Mouse (Mus musculus) urinary bladder, postnatal 4 days (tissue): ENCODE results near the gene Rnf168.
"Not testable (repeated sequence)": the region's sequence is repeated elsewhere in the genome, so short reads cannot be mapped to it uniquely, and the experiment has no call there.

ENCODE experiments used
- DNase-seq, 2 experiments: peaks; one replicate each; pipeline ENCODE4 v3.0.0; 2021 to 2022; ENCODE audit warnings: low spot score in 2 of 2

Rnf168 gene

GRCm38 (mm10) chr16:32277308-32278256 is at the start of gene Rnf168:
Gene Rnf168 (plus strand): TSS chr16:32277459.
- peak; percentile 84 to 88 for DNase-seq

- not testable (repeated sequence) for DNase-seq
These were observed 45.2 kb upstream of the Rnf168 start for GRCm38 (mm10) chr16:32232050-32232449.

DNA sequence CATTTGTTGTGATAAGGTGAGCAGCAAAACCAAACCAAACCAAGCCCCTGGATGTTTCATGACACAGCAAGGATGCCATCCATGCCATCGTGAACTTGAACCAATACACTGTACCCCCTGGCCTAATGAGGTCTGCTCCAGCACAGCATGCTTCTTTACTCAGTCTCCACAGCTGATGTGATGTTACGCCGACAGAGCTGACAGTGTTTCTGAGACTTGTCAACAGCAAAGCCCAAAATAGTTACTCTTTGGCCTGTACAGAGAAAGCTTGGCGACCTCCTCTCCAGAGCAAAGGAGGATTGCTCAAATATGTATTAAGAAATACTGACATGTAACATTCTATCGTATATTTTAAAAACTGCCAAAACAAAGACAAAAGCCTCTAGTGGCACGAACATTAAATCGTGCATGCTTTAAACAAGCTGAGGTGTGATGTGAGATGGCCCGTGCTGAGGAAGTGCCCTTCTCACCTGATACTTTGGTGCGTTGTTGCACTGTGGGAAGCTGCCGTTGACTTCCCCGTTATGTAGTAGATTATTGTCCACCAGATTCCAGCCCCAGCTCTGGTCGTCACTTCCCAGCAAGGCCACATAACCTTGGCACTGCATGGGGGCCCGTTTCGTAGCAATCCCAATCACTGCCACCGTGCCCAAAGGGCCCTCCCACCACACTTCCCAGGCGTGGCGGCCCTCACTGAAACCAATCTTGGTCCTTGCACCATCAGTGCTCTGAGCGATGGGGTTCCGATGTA is 39.2 kb upstream of the Rnf168 start:
- DNase-seq: no peak

DNA sequence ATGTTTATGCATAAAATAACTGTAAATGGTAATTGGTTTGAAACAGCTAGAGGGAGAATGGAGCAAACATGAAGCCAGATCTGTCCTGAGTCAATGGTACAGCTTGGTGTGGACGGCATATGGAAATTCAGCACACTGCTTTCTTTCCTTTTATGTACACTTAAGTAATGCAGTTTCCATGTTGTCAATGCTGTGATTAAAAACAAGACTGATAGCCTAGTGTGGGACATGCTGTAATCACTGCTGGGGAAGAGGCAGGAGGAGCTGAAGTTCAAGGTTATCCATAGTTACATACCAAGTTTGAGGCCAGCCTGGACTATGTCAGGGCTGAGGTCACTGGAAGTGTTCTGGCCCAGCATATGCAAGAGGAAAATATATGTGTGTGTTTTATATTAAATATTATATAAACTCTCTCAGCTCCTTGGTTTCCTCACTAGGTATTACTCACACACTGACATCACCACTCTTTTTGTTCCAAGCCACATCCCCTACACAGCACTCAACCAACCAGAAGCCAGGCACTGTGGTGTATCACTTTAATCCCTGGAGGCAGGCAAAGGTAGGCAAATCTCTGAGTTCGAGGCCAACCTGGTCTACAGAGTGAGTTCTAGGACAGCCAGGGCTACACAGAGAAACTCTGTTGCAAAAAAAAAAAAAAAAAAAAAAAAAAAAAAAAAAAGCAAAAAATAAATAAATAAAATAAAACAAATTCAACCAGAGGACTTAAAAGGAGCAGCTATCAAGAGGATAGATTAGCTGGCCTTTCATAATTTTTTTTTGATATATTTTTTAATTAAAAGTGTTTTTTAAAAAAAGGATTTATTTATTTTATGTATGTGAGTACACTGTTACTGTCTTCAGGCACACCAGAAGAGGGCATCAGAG is 37.6 kb upstream of the Rnf168 start:
- no peak for DNase-seq

DNA sequence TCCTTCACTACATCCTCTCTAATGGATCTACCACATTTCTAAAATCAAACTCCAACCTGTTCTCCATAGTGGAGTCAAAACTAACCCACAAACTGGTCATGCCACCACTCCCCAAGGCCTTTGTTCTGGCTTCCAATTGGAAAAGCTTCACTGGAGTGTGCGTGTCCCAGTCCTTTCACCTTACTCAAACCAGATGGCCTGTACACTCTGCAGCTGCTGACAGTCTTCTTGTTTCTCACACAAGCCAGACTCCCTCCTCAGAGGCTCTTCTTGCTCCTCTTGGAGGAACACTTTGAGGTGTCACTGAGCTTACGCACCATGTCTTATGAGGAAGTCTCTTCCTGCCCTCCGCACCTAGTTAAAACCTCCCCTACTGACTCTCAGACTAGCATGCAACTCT is 33.4 kb upstream of the Rnf168 start:
- DNase-seq: no peak

DNA sequence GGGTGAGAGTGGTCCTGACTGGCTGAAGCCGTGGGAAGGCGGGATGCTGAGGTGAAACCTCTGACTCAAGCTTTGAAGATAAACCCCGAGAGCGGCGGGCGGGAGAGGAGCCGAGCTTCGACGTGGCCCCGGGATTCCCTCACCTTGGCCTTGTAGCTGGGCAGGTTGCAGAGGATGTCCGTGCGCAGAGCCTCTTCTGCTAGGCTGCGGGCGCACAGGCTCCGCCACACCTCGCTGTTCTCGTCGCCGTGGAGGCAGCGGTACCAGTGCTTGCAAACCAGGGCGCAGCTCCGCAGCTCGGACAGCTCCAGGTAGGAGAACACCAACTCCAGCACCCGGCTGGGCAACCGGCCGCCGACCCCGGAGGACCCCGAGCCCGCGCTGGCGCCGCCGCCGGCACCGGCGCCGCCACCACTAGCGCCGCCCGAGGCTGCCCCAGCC is 30.9 kb upstream of the Rnf168 start:
- DNase-seq: peak in 1 of 2 experiments; percentile 61

DNA sequence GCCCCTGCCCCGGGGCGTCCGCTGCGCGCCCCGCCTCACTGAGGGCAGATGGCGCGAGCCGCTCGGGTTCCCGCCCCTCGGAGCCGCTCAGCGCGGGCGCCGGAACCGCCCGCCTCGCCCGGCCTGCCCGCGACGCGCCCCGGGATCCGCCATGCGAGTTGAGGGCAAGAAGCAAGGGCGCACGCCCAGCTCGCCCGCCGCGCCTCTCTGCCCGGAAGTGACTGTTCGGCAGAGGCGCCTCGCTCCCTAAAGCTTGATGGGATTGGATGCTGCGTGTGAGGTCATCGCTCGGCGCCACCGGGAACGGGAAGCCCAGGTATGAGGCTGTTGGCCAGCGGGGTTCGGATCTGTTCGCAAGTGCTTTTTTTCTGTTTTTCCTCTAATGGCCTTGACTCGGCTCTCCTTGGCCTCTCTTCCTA is 30.3 kb upstream of the Rnf168 start, which contains the start of the genes Fbxo45 and Wdr53:
Gene Fbxo45, minus strand, starts transcription at position 207 of the 419 bp plus-strand sequence.
Gene Wdr53, plus strand, starts transcription at position 276 of the 419 bp plus-strand sequence.
- DNase-seq: peak; percentile 96 to 97

- DNase-seq: not testable (repeated sequence)
These were observed 13.0 kb upstream of the Rnf168 start for GRCm38 (mm10) chr16:32264225-32264624.

DNA sequence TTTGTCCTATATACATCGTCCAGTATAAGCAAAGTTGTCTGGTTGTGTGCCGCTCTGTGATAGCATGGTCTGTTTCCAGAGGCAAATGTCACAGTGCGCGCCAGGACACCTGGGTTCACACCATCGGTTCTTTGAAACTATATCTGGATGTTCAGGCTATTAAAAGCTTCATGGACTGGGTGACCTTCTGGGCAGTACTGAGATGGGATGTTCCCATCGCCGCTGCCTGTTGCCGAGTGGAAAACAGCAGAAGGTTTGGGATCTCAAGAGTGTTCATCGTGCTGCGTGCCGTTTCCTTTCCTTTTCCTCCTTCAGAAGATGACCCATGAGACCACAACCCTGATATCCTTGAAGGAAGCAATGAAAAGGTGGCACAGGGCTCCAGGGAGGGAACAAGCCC is 6.0 kb upstream of the Rnf168 start, which contains the start of gene Smco1:
Gene Smco1, plus strand, starts transcription at position 178 of the 400 bp plus-strand sequence.
- DNase-seq: no peak

DNA sequence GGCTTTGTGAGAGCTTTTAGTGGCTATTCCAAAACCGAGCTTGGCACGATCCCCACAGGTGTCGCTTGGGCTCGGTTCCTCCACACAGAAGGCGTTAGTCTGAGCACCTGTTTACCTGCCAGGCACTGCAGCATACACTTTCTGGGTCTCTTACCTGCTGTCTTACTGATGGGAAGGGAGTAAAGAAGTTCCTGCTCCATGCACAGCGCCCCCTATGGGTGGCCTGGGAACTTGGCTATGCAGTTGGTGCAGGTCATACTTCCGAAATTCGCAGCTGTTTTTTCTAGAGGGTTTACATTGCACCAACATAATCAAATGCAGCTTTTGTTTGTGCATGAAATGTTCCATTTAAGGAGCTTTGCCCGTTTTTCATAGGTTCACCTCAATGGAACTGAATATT is 3.9 kb upstream of the Rnf168 start:
- DNase-seq: no peak

GRCm38 (mm10) chr16:32275041-32275440 is 2.2 kb upstream of the Rnf168 start:
- DNase-seq: no peak

DNA sequence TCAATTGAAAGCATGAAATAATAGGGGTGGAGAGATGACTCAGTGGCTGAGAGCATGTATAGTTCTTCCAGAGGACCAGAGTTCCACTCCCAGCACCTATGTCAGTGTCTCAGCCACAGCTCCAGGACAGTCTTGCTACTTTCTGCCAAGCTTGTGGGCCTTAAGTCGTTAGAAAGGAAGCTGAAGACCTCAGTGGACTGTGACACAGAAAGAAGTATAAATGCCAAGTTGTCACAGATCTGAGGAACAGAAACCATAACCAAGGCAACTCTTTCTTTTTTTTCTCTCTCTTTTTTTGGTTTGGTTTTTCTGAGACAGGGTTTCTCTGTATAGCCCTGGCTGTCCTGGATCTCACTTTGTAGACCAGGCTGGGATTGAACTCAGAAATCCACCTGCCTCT is 1.4 kb upstream of the Rnf168 start:
- no peak for DNase-seq

- no peak for DNase-seq
These were observed 1.1 kb downstream of the Rnf168 start for GRCm38 (mm10) chr16:32278396-32278795.

GRCm38 (mm10) chr16:32280211-32280610 is 3.0 kb downstream of the Rnf168 start:
- DNase-seq: no peak

- no peak for DNase-seq
These were observed 5.3 kb downstream of the Rnf168 start for GRCm38 (mm10) chr16:32282608-32283007.

- DNase-seq: no peak
These were observed 14.6 kb downstream of the Rnf168 start for GRCm38 (mm10) chr16:32291821-32292220.

DNA sequence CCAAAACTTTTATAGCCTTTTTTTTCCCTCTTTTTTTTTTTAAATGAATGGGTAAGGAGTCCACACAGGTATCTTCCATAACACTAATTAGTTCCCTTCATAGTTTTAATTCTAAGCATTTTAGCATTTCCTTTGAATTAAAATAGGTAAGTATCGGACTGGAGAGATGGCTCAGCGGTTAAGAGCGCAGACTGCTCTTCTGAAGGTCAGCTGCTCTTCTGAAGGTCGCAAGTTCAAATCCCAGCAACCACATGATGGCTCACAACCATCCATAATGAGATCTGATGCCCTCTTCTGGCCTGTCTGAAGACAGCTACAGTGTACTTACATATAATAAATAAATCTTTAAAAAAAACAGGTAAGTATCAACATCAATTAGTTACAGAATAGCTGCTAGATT is 22.4 kb downstream of the Rnf168 start:
- not testable (repeated sequence) for DNase-seq

DNA sequence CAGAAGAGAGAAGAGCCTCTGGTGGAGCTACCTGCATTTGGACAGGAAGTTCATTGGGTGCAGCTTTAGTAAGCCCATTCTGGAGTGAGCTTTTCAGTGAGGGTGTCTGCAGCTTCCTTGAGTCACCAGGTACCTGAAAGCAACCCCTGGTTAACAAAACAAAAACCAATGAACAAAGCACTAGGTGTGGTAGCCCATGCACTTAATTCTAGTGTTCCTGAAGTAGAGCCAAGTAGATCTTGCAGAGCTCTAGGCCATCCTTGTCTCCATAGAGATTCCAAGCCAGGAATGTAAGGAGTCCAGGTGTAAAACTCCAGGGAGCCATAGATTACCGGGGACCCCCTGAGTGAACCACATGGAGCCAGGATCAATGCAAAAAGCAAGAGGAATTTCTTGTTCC is 25.8 kb downstream of the Rnf168 start:
- DNase-seq: no peak

DNA sequence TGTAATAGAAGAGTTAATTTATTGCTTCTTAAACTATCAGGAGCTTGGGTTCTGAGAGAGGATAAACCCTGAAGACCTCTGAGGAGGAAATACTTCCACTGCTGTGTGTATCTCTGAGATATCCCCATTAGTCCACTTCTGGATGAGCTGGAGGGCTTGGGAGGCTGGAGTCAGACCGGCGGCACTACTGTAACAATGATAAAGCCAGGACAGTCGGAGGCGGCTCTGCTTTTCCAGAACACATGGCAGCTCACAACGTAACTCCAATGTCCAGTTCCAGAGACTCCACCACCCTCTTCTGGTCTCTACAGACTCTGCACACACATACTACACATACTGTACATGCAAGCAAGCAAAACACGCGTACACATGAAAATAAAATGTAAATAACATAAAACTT is 26.6 kb downstream of the Rnf168 start:
- DNase-seq: no peak

GRCm38 (mm10) chr16:32311970-32312369 is 34.7 kb downstream of the Rnf168 start:
- DNase-seq: no peak

DNA sequence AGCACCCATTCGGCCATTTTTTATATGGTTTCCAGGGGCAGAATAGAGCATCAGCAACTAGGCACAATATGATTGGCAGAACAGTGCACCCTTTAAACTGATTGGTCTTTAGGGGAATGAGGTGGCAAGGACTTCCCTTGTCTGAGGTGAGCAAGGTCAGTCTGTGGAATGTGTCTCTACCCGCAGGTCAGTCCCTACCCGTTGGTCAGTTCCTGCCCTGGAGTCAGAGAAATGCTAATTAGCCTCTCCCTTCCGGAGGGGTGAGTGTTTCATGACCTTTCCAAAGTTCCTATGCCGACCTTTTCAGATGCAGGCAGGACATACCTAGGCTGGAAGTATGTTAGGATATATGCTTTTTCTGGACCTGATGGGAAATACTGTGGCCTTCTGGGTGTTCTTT is 35.1 kb downstream of the Rnf168 start:
- no peak for DNase-seq
